Mouse (Mus musculus): ENCODE measurements at regions not wholly inside any gene's neighbourhood (a gene's known extent, or its start where the extent isn't known, plus 50 kb on each side); places are given as distances from the start of the nearest gene placed in this dataset.

DNA sequence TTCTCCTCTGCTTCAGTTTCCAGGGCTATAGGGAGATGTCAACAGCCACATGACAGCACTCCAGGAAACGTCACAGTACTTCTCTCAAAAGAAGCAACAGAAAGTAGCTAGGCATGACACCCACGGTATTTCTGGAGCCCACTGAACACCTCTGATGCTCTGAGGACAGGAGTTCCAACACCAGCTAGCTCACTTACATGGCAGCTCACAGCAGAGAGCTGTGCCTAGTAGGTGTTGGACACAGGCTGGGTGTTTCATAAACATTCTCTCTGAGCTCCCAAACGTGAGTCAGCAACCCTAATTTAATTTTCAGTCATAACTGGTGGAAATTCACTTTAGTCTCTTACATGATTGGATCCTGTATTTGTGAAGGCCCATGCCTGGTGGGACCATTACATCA is 140.2 kb downstream of the Aipl1 start:
- Histone ChIP-seq H3K9ac (ENCODE audit: low read depth, low read length) (no peak overlapping the region), H3K9me3 (replicated peaks; ENCODE audit: low read length) (no peaks in the 10 kb centered on the region), H3K27me3 (ENCODE audit: insufficient read depth, low read length) (no peaks in the 10 kb centered on the region), H3K27ac (no peak overlapping the region), H3K4me1 (replicated peaks; ENCODE audit: insufficient read depth, low read length) (no peaks in the 10 kb centered on the region), H3K36me3 (ENCODE audit: insufficient read depth, low read length) (no peaks in the 10 kb centered on the region), H3K4me3 (replicated peaks; ENCODE audit: low read depth, low read length) (no peak overlapping the region), H3K4me2 (ENCODE audit: low read length) (no peak overlapping the region)
- DNase-seq (ENCODE audit: low spot score) (no peak), ATAC-seq (replicated peaks; ENCODE audit: low FRiP score, low read depth) (no peak)
- TF ChIP-seq CTCF (IDR thresholded peaks at IDR 0.05; ENCODE audit: low read depth), result no peak
- WGBS, result 61% methylated on average over 3 of the region's 3 CpGs

DNA sequence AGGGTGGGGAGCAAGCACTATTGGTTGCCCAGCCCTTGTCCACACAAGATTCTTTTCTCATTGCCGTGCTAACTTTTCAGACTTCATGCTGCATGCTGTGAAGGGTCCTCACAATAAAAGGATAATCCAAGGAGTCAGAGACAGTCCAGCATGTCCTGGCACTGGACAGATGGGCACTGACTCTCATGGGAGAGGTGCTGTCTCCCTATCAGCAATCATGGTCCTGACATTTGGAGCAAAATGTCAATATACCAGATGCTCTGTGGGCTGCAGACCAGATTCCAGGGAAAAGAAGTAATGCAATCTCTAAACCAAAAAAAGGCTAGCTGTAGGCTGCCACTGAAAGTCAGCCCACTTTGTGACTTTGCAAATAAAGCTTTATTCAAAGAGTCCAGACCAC is 141.5 kb downstream of the Wscd1 start:
- no peak for TF ChIP-seq CTCF (IDR thresholded peaks at IDR 0.05; ENCODE audit: low read depth)
- 84% methylated on average over 1 of the region's 1 CpGs for WGBS
- Histone ChIP-seq H3K4me3 (replicated peaks; ENCODE audit: low read depth, low read length) (no peak overlapping the region), H3K9me3 (replicated peaks; ENCODE audit: low read length) (no peaks in the 10 kb centered on the region), H3K4me1 (replicated peaks; ENCODE audit: insufficient read depth, low read length) (no peaks in the 10 kb centered on the region), H3K27ac (no peak overlapping the region), H3K9ac (ENCODE audit: low read depth, low read length) (no peak overlapping the region), H3K27me3 (ENCODE audit: insufficient read depth, low read length) (no peaks in the 10 kb centered on the region), H3K4me2 (ENCODE audit: low read length) (no peak overlapping the region), H3K36me3 (ENCODE audit: insufficient read depth, low read length) (no peaks in the 10 kb centered on the region)
- no peak for ATAC-seq (replicated peaks; ENCODE audit: low FRiP score, low read depth)
- DNase-seq (ENCODE audit: low spot score), result no peak

DNA sequence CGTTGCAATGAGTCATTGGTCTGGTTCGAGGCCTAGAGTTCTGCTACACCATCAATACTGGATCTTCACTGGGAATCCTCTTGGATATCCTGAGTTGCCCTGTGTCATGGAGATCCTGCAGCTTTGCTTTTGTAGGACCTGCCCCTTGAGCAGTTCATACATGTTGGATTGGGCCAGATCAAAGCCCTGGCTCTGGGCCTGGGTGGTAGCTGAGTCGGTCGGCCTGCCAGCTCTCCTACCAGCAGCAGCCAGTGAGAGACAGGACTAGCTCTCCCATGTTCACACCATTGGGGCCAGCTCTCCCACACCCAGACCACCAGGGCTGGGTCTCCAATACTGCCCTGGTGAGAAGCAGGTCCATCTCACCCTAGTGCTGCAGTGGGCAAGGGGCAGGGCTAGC is 139.4 kb downstream of the Wscd1 start:
- no peak for ATAC-seq (replicated peaks; ENCODE audit: low FRiP score, low read depth)
- Histone ChIP-seq H3K4me1 (replicated peaks; ENCODE audit: insufficient read depth, low read length) (no peaks in the 10 kb centered on the region), H3K9ac (ENCODE audit: low read depth, low read length) (no peak overlapping the region), H3K27ac (no peak overlapping the region), H3K27me3 (ENCODE audit: insufficient read depth, low read length) (no peaks in the 10 kb centered on the region), H3K9me3 (replicated peaks; ENCODE audit: low read length) (no peaks in the 10 kb centered on the region), H3K36me3 (ENCODE audit: insufficient read depth, low read length) (no peaks in the 10 kb centered on the region), H3K4me3 (replicated peaks; ENCODE audit: low read depth, low read length) (no peak overlapping the region), H3K4me2 (ENCODE audit: low read length) (no peak overlapping the region)
- no peak for TF ChIP-seq CTCF (IDR thresholded peaks at IDR 0.05; ENCODE audit: low read depth)
- WGBS, result 94% methylated on average over 4 of the region's 4 CpGs
- no peak for DNase-seq (ENCODE audit: low spot score)

DNA sequence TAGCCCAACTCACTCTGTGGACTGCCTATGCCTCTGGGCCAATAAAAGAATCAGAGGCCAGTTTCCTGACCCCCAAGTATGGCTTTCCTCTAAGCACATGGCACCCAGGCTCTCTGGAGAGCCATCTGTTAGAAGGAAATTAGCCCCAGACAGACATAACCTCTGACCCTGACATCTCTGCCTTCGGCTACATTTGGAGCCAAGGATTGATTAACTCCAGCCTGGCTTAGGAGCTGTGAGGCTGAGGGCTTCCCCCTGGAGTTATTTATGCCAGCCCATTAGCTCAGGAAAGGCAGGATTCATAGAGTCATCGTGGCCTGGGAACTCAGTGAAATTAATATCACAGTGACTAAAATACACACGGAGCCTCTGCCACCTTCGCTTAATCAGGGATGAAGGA is 137.5 kb downstream of the Wscd1 start:
- no peak overlapping the region for H3K4me3 ChIP-seq (replicated peaks; ENCODE audit: low read depth, low read length)
- no peak overlapping the region for H3K9ac ChIP-seq (ENCODE audit: low read depth, low read length)
- ATAC-seq (replicated peaks; ENCODE audit: low FRiP score, low read depth) (no peak), DNase-seq (ENCODE audit: low spot score) (no peak)
- no peaks in the 10 kb centered on the region for H3K36me3 ChIP-seq (ENCODE audit: insufficient read depth, low read length)
- TF ChIP-seq CTCF (IDR thresholded peaks at IDR 0.05; ENCODE audit: low read depth), result no peak
- no peak overlapping the region for H3K4me2 ChIP-seq (ENCODE audit: low read length)
- 15% methylated on average over 4 of the region's 4 CpGs for WGBS
- H3K27ac ChIP-seq, result no peak overlapping the region
- no peaks in the 10 kb centered on the region for H3K4me1 ChIP-seq (replicated peaks; ENCODE audit: insufficient read depth, low read length)
- H3K9me3 ChIP-seq (replicated peaks; ENCODE audit: low read length), result no peaks in the 10 kb centered on the region
- no peaks in the 10 kb centered on the region for H3K27me3 ChIP-seq (ENCODE audit: insufficient read depth, low read length)

DNA sequence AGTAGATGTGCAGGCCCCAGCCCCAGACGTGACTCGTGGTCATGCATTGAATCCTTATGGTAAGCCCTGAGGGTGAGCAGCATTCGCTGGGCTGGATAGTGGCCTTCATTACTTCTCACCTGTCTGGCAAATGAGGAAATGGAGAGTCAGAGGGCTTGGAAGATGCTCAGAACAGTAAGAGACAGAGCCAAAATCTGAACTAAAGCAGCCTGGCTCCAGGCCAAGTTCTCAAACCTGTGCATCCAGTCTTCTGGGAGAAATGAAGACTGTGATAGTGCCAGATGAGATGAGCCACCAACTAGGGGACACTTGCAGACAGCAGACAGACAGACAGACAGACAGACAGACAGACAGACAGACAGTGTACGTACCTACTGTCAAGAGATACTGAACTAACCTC is 137.1 kb downstream of the Wscd1 start:
- ATAC-seq (replicated peaks; ENCODE audit: low FRiP score, low read depth) (no peak), DNase-seq (ENCODE audit: low spot score) (no peak)
- Histone ChIP-seq H3K4me3 (replicated peaks; ENCODE audit: low read depth, low read length) (no peak overlapping the region), H3K36me3 (ENCODE audit: insufficient read depth, low read length) (no peaks in the 10 kb centered on the region), H3K4me2 (ENCODE audit: low read length) (no peak overlapping the region), H3K9me3 (replicated peaks; ENCODE audit: low read length) (no peaks in the 10 kb centered on the region), H3K9ac (ENCODE audit: low read depth, low read length) (no peak overlapping the region), H3K27me3 (ENCODE audit: insufficient read depth, low read length) (no peaks in the 10 kb centered on the region), H3K27ac (no peak overlapping the region), H3K4me1 (replicated peaks; ENCODE audit: insufficient read depth, low read length) (no peaks in the 10 kb centered on the region)
- TF ChIP-seq CTCF (IDR thresholded peaks at IDR 0.05; ENCODE audit: low read depth), result no peak
- WGBS, result 84% methylated on average over 4 of the region's 4 CpGs

DNA sequence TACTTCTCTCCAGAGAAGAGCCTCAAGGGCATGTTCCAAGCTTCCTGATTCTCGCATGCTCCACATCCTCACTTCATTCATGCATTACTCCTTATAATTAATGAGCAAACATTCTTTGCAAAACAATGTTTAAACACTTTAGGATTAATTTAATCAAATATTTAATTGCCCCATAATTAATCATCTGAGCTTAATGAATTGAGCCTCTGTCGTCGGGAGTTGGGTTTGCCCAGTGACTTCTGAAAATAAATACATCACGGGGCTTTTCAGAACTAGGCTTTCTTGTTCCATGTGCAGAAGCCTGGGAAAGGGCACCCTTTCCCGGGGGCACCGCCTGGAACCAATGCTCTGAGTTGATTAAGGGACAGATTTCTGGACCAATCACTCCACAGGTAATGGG is 135.1 kb downstream of the Wscd1 start:
- no peak for TF ChIP-seq CTCF (IDR thresholded peaks at IDR 0.05; ENCODE audit: low read depth)
- Histone ChIP-seq H3K9me3 (replicated peaks; ENCODE audit: low read length) (no peaks in the 10 kb centered on the region), H3K36me3 (ENCODE audit: insufficient read depth, low read length) (no peaks in the 10 kb centered on the region), H3K4me2 (ENCODE audit: low read length) (no peak overlapping the region), H3K4me3 (replicated peaks; ENCODE audit: low read depth, low read length) (no peak overlapping the region), H3K4me1 (replicated peaks; ENCODE audit: insufficient read depth, low read length) (no peaks in the 10 kb centered on the region), H3K27ac (no peak overlapping the region), H3K27me3 (ENCODE audit: insufficient read depth, low read length) (no peaks in the 10 kb centered on the region), H3K9ac (ENCODE audit: low read depth, low read length) (no peak overlapping the region)
- ATAC-seq (replicated peaks; ENCODE audit: low FRiP score, low read depth) (no peak), DNase-seq (ENCODE audit: low spot score) (no peak)
- 54% methylated on average over 6 of the region's 6 CpGs for WGBS

DNA sequence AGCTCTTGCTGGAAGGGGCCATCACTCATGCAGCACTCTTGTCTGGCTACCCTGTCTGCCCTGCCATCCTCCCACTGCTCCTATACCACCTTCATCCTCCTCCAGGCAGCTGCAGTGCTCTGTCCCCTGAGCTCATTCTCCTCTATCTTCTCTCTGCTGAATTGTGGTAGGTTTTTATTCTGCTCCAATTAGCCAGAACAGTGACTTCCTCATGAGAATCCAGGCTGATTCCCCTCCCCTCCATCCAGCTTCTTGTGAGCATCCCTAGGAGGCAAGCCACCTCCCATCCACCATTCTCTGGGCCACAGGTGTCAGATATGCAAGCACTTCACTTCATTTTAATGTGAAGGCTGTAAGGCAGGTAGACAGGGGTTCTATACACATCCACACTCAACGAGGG is 132.1 kb downstream of the Wscd1 start:
- Histone ChIP-seq H3K4me2 (ENCODE audit: low read length) (no peak overlapping the region), H3K9ac (ENCODE audit: low read depth, low read length) (no peak overlapping the region), H3K36me3 (ENCODE audit: insufficient read depth, low read length) (no peaks in the 10 kb centered on the region), H3K27ac (no peak overlapping the region), H3K27me3 (ENCODE audit: insufficient read depth, low read length) (no peaks in the 10 kb centered on the region), H3K9me3 (replicated peaks; ENCODE audit: low read length) (no peaks in the 10 kb centered on the region), H3K4me1 (replicated peaks; ENCODE audit: insufficient read depth, low read length) (no peaks in the 10 kb centered on the region), H3K4me3 (replicated peaks; ENCODE audit: low read depth, low read length) (no peak overlapping the region)
- DNase-seq (ENCODE audit: low spot score) (no peak), ATAC-seq (replicated peaks; ENCODE audit: low FRiP score, low read depth) (no peak)
- no peak for TF ChIP-seq CTCF (IDR thresholded peaks at IDR 0.05; ENCODE audit: low read depth)
- 65% methylated on average over 1 of the region's 1 CpGs for WGBS
